Mouse (Mus musculus) limb, embryonic 13.5 days (tissue): ENCODE measurements around the gene Pdzd2. TPM values are rescaled to one million over a fixed set of nuclear protein-coding genes. Genes with fewer than 3 reads are reported as not detected.

Experiments
- microRNA-seq: library from miRNA; unstranded; fragments of <30 nt; microRNA quantifications from one replicate; pipeline ENCODE4, GENCODE M21; 2016
- polyA plus RNA-seq: library from polyadenylated mRNA; unstranded; fragments of >200 nt; fragmentation: Nextera tagmentation; extraction: Ambion mirVana; gene quantifications from 2 replicates; pipeline ENCODE4 v1.2.1, GENCODE M21; 2015

Gene Pdzd2
- polyA plus RNA-seq, 1 experiment from 2014 or later = 28.6 TPM

Small RNA genes lying within 50 kb of the gene (microRNA-seq; reads per million reads assigned to microRNA genes)
- gene Gm24135 (not detected), gene Gm24302 (not detected)

Other genes with a start within 250 kb of the Pdzd2 start
- 49.7 and 51.1 TPM in 2 replicates for gene 6030458C11Rik, start 84.7 kb upstream of the Pdzd2 start, polyA plus RNA-seq
- 41.0 and 47.6 TPM in 2 replicates for gene Drosha, start 84.9 kb upstream of the Pdzd2 start, polyA plus RNA-seq